Mouse (Mus musculus): ENCODE data around the gene Gm20708. TPM values are rescaled to one million over a fixed set of nuclear protein-coding genes. Genes with fewer than 3 reads are reported as not detected.

Gene Gm20708
- polyA plus RNA-seq, 1 experiment from 2014 or later: 1.5 TPM

DNA sequence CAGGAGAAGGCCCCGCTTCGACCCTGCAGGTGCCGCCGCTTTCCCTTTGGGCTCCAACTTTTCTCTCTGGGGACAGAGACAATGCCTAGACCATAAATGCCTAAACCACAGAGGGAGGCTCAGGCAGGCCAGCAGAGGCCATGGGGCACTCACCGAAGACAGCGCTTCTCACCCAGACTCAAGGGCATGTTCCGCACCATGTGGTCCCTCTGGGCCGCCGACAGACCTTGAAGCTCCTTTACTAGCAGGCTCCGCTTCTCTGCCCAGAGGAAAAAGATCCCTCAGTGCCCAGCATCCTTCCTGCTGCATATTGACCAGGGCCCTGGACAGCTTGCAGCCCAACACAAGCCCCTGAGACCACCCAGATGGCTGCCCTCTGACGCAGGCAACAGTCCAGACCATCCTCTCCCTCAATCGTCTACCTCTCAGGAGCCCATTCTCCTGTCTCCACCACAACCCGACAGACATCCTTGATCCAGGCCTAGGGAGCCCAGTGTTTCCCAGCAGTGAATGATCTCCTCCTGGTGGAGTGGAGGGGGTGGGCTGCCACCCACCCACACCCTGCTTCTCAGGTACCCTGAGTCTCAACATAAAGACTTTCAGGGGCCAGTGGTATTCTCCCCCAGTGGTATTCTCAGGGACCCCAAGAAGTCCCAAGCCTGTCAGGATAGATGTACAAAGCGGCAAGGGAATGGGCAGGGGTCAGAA lies 33.2 kb upstream of the Gm20708 start:
- Histone ChIP-seq H3K27ac (no peak overlapping the region), H3K4me3 (ENCODE audit: inconsistent target) (no peak overlapping the region), H3K36me3 (ENCODE audit: inconsistent target) (peaks cover 25% of the 10 kb centered on the region; the same call in 1 of the 2 replicates), H3K79me2 (ENCODE audit: inconsistent target) (no peaks in the 10 kb centered on the region)
- 93% methylated on average over 14 of the region's 14 CpGs for WGBS (ENCODE audit: missing documents)

DNA sequence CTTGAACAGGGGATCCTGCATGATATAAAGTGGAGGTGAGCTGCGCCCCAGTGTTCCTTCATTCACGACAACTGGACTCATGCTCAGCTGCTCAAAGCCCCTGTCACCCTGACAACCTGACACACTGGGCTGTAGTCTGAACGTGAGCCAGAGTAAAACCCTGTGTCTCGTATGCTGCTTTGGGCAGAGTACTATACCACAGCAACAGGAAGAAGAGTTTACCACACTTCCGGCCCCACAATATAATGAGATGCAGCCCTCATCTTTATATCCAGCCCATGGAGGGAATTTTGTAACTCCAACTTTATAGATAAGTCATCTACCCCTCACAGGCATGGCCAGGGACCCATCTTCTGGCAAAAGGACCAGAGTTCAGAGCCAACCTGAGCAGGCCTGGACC lies 32.4 kb upstream of the Gm20708 start:
- Histone ChIP-seq H3K27ac (no peak overlapping the region), H3K4me3 (ENCODE audit: inconsistent target) (no peak overlapping the region)
- WGBS (ENCODE audit: missing documents): 39% methylated on average over 5 of the region's 5 CpGs

GRCm38 (mm10) chr11:117778031-117778430 lies 31.4 kb upstream of the Gm20708 start:
- peaks cover 19% of the 10 kb centered on the region; the same call in 1 of the 2 replicates for H3K36me3 ChIP-seq (ENCODE audit: inconsistent target)
- no peak overlapping the region for H3K4me3 ChIP-seq (ENCODE audit: inconsistent target)
- H3K27ac ChIP-seq: no peak overlapping the region
- no peaks in the 10 kb centered on the region for H3K79me2 ChIP-seq (ENCODE audit: inconsistent target)
- WGBS (ENCODE audit: missing documents): 91% methylated on average over 8 of the region's 11 CpGs

More for the DNA sequence above, 32.4 kb upstream of the Gm20708 start:
- Histone ChIP-seq H3K36me3 (ENCODE audit: inconsistent target) (peaks cover 25% of the 10 kb centered on the region; the same call in 1 of the 2 replicates), H3K79me2 (ENCODE audit: inconsistent target) (no peaks in the 10 kb centered on the region)

DNA sequence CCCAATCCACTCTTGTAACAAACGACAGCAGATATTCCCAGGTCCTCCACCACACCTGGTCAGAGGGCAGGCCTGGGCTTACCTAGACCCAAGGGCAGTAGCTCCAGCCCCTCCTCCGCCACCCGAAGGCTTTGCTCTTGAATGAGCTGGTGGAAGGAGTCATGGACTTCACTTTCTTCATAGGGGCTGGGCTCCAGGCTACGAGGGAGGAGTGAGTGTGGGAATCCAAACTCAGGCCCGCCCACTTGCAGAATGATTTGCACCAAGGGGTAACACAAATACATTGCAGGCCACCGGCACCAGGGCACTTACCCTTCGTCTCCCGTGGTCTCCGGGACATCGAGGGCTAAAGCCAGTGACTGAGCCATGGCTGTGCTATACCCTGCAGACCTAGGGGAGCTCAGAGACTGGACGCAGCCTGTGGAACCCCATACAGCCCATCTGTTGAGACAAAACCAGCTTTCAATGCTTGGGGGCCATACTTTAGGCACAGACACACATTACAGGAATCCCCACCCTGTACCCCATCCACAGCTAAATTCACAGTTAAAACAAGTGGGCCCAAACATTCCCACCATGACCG lies 30.5 kb upstream of the Gm20708 start:
- 21% methylated on average over 12 of the region's 12 CpGs for WGBS (ENCODE audit: missing documents)
- H3K36me3 ChIP-seq (ENCODE audit: inconsistent target): peaks cover 9% of the 10 kb centered on the region; the same call in 1 of the 2 replicates
- H3K27ac ChIP-seq: peak overlapping the region; percentile 98
- peak overlapping the region; percentile 44; the same call in 1 of the 2 replicates for H3K4me3 ChIP-seq (ENCODE audit: inconsistent target)
- H3K79me2 ChIP-seq (ENCODE audit: inconsistent target): no peaks in the 10 kb centered on the region

- Histone ChIP-seq H3K4me3 (ENCODE audit: inconsistent target) (peak overlapping the region; percentile 44), H3K79me2 (ENCODE audit: inconsistent target) (no peaks in the 10 kb centered on the region), H3K36me3 (ENCODE audit: inconsistent target) (peaks cover 5% of the 10 kb centered on the region; the same call in 1 of the 2 replicates), H3K27ac (peak overlapping the region; percentile 98)
- WGBS (ENCODE audit: missing documents): 1% methylated on average over 38 of the region's 38 CpGs
Measured at GRCm38 (mm10) chr11:117779434-117780198, 29.9 kb upstream of the Gm20708 start.

GRCm38 (mm10) chr11:117780199-117780515 lies 29.3 kb upstream of the Gm20708 start:
- Histone ChIP-seq H3K27ac (peak overlapping the region; percentile 98), H3K36me3 (ENCODE audit: inconsistent target) (no peaks in the 10 kb centered on the region; the same call in 1 of the 2 replicates), H3K4me3 (ENCODE audit: inconsistent target) (peak overlapping the region; percentile 44), H3K79me2 (ENCODE audit: inconsistent target) (no peaks in the 10 kb centered on the region)
- under 1% methylated on average over 17 of the region's 17 CpGs for WGBS (ENCODE audit: missing documents)

DNA sequence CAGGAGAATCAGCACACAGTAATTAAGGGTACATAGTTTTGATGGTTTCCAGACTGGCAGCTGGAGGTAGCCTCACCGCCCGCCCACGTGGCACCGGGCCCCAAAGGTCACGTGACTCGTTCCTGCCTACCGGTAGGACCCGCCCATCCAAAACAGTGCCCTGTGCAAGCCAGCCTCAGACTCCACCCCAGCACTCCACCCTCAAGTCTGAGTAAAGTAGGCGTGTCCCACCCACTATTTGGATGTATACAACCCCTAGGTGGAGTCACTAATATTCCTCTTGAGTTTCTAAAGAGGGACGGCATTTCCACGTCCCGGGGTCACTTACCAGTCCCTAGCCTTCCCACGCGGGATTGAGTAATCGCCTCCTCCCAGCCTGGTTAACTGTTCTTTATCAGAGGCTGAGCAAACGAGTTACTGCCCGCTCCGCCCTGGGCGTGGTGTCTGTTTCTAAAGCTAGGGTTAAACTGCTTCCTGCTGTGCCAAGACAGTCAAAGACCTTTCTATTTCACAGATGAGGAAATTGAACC lies 28.8 kb upstream of the Gm20708 start:
- Histone ChIP-seq H3K4me3 (ENCODE audit: inconsistent target) (peak overlapping the region; percentile 44), H3K36me3 (ENCODE audit: inconsistent target) (no peaks in the 10 kb centered on the region; the same call in 1 of the 2 replicates), H3K27ac (peak overlapping the region; percentile 98), H3K79me2 (ENCODE audit: inconsistent target) (no peaks in the 10 kb centered on the region)
- WGBS (ENCODE audit: missing documents): under 1% methylated on average over 19 of the region's 19 CpGs

GRCm38 (mm10) chr11:117781199-117781821 lies 28.2 kb upstream of the Gm20708 start:
- no peaks in the 10 kb centered on the region; the same call in 1 of the 2 replicates for H3K36me3 ChIP-seq (ENCODE audit: inconsistent target)
- WGBS (ENCODE audit: missing documents): under 1% methylated on average over 18 of the region's 18 CpGs
- peak overlapping the region; percentile 44 for H3K4me3 ChIP-seq (ENCODE audit: inconsistent target)
- H3K27ac ChIP-seq: peak overlapping the region; percentile 98
- H3K79me2 ChIP-seq (ENCODE audit: inconsistent target): no peaks in the 10 kb centered on the region

DNA sequence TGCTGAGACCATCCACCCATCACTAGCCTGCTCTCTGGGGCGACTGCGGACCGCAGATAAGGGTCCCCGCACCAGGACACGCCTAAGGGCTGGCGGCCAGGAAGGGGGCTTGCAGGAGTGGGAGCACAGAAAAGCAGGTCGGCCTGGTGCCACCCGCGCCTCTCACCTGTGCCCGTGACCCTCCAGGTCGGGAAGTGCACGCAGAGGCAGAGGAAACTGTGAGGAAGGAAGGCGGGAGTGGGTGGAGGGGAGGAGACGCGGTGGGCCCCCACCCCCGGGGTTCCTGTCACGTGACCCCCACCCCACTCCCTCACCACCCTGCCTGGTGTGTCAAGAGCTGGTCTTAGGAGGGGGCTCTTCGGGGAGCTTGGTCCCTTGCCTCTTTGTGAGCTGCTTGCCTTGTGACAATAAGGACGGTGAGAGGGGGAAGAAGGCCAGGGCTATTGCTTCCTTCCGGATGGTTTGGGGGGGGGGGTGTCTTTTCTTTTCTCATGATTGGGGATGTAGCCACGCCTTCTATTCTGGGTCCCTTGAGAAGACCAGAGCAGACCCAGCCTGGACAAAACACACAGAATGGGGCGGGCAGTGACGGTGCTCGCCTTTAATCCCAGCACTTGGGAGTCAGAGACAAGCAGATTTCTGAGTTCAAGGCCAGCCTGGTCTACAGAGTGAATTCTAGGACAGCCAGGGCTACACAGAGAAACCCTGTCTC lies 27.3 kb upstream of the Gm20708 start, which contains the start of the genes Tmc8 and Tmc6:
Gene Tmc8 (plus strand): TSS at position 84 of the 712 bp plus-strand sequence.
Gene Tmc6 (minus strand): TSS at position 206 of the 712 bp plus-strand sequence.
- WGBS (ENCODE audit: missing documents): 12% methylated on average over 24 of the region's 24 CpGs
- no peaks in the 10 kb centered on the region for H3K36me3 ChIP-seq (ENCODE audit: inconsistent target)
- H3K79me2 ChIP-seq (ENCODE audit: inconsistent target): no peaks in the 10 kb centered on the region
- peak within 1 kb of the TSS; percentile 44 for H3K4me3 ChIP-seq (ENCODE audit: inconsistent target)
- H3K27ac ChIP-seq: peak within 1 kb of the TSS; percentile 98

- no peaks in the 10 kb centered on the region for H3K79me2 ChIP-seq (ENCODE audit: inconsistent target)
- H3K36me3 ChIP-seq (ENCODE audit: inconsistent target): no peaks in the 10 kb centered on the region
- WGBS (ENCODE audit: missing documents): 51% methylated on average over 9 of the region's 9 CpGs
- H3K4me3 ChIP-seq (ENCODE audit: inconsistent target): peak overlapping the region; percentile 44
- H3K27ac ChIP-seq: peak overlapping the region; percentile 98
Measured at GRCm38 (mm10) chr11:117782705-117783034, 26.8 kb upstream of the Gm20708 start.

GRCm38 (mm10) chr11:117783089-117783488 lies 26.4 kb upstream of the Gm20708 start:
- WGBS (ENCODE audit: missing documents): 13% methylated on average over 31 of the region's 31 CpGs
- peak overlapping the region; percentile 44 for H3K4me3 ChIP-seq (ENCODE audit: inconsistent target)

DNA sequence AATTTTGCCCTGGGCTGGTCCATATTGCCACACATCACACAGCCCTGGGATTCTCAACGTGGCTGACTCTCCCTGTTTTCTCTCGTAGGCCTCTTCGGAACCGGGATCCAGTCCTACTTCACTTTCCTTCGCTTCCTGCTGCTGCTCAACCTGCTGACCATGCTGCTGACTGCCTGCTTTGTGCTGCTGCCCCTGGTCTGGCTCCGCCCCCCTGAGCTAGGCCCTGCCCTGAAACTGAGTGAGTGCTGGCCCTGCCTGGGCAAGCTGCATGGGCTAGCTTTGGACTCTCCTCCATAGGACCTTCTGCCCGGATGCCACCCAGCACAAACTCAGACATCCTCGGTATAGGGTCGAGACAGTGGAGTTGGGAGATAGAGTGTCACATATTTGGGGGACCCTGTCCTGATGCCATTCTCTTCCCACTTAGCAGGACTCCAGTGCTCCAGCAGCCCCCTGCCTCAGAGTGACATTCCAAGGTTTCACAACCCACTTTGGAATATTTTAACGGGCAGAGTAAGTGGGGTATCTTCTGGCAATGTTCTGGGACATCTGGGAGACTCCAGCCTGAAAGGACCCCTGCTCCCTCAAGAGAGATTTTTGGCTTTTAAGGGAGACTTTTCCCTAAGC lies 25.7 kb upstream of the Gm20708 start:
- 0 out of 2 replicates have a peak overlapping the region, but pooled peaks have one; percentile 12 for H3K27ac ChIP-seq
- no peaks in the 10 kb centered on the region for H3K79me2 ChIP-seq (ENCODE audit: inconsistent target)
- 77% methylated on average over 10 of the region's 10 CpGs for WGBS (ENCODE audit: missing documents)
- peak overlapping the region; percentile 10; the same call in 1 of the 2 replicates for H3K4me3 ChIP-seq (ENCODE audit: inconsistent target)
- H3K36me3 ChIP-seq (ENCODE audit: inconsistent target): no peaks in the 10 kb centered on the region

More at GRCm38 (mm10) chr11:117783089-117783488, 26.4 kb upstream of the Gm20708 start:
- Histone ChIP-seq H3K36me3 (ENCODE audit: inconsistent target) (no peaks in the 10 kb centered on the region), H3K27ac (peak overlapping the region; percentile 98), H3K79me2 (ENCODE audit: inconsistent target) (no peaks in the 10 kb centered on the region)

DNA sequence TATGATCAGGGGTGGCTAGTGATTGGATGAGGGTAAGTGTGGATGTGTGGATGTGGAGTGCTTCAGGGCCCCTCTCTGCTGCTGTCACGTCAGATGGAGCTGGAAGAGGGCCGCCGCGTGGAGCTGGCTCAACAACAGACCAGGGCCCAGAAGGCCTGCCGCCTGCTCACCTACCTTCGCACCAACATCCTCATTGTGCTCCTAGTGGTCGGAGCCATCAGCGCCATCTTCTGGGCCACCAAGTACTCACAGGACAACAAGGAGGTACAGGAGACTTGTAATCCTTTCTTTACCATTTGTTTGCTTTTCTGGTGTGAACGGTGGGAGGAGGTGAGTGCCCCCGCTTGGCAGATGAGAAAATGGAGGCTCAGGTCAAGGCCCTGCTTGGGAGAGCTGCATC lies 23.2 kb upstream of the Gm20708 start:
- Histone ChIP-seq H3K79me2 (ENCODE audit: inconsistent target) (no peaks in the 10 kb centered on the region), H3K36me3 (ENCODE audit: inconsistent target) (no peaks in the 10 kb centered on the region), H3K4me3 (ENCODE audit: inconsistent target) (no peak overlapping the region), H3K27ac (no peak overlapping the region)
- 25% methylated on average over 10 of the region's 10 CpGs for WGBS (ENCODE audit: missing documents)

All from macrophage (primary cell).